Mouse (Mus musculus) c-Kit-negative CD71-positive TER-119-positive erythroid progenitor cells, embryonic 14.5 days (primary cell): Measurements from ENCODE around the gene Luzp1.

Experiments
- DNase-seq: peaks from one replicate; pipeline ENCODE4 v3.0.0-alpha.2; 2013; ENCODE audit warnings: low read depth, low spot score

Gene Luzp1

DNA sequence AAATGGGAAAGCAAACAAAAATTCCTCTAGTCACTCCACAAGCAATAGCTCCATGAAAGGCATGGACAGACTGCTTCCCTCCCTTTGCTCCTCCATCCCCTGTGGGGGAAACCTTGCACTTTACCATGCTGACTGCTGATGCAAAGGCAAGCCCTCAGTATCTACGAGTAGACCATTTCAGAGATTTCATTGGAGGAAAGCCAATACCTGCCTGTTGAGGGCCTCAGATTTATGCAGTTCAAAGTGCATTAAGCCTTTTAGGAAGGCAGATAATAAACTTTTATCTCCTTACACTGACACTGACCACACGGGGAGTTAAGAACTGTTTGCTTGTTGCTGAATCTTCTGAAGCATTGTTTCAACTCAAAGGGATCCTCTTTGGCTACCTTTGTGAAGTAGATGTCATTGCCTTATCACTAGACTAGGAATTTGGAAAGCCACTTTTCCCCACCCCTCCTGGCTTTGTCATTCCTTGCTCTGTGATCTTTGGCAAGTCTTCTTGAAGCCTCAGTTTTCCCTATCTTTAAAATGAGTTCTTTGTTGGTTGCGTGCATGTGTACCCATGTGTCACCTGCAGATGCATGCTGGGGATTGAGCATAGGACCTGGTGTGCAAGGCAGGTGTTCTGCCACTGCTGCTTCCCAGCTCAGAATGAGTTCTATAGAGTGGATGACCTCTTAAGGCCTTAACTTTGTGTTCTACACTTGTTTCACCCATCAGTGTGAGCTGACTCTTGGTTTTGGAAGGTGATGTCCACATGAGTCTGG lies 76.9 kb downstream of the Luzp1 start:
- no peak for DNase-seq

DNA sequence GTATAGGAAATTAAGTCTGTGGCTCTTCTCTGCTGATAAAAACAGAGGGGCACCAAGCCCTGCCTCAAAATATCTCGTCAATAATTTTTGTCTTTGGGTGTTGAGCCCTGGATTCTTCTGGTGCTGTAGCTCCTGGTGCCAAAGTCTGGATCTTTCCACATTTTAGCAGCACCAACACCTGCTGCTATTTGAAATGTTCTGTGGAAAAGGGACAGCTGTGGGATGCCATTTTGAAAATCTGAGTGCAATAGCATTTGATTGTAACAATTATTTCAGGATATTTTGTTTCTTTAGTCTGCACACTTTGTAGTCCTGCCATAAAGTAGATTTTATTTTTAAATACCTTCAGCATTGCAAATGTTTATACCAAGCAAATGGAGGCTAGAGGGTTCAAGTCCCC lies 78.2 kb downstream of the Luzp1 start:
- DNase-seq = no peak

DNA sequence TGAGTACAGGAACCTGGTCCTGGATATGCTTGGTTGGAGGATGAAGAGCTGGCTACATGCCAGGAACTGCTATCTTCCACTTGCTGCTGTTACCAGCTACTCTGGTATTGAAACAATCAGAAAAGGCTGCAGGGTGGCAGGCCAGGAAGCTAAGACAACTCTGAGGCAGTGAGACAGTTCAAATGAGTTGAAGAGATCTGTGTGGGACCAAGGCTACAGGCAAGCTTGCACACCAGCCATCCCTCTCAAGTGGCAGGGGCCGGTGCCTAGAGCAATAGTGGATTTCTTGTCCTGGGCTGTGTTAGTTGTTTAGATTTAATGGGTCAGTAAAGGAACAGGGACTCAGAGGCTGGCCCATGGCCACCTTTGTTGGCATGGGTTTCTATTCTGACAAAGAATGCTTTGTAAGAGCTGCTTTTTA lies 78.8 kb downstream of the Luzp1 start:
- no peak for DNase-seq

DNA sequence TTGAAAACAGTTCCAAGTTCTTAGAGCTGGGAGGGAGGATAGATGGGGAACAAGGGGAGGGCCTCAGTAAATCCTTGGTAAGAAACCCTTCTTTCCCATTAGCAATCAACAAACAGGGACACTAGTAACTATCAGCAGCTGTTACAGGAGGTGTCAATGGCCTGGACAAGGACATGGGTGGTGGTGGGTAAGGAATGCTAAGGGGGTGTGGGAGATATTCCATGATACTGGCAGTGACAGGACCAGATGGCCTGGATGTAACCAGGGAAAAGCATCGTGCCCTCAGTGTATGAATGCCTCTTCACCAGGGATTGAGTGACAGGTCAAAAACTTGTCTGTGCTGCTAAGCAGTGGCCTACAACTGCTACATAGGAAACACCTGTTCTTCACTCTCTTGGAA lies 83.5 kb downstream of the Luzp1 start:
- DNase-seq = no peak

DNA sequence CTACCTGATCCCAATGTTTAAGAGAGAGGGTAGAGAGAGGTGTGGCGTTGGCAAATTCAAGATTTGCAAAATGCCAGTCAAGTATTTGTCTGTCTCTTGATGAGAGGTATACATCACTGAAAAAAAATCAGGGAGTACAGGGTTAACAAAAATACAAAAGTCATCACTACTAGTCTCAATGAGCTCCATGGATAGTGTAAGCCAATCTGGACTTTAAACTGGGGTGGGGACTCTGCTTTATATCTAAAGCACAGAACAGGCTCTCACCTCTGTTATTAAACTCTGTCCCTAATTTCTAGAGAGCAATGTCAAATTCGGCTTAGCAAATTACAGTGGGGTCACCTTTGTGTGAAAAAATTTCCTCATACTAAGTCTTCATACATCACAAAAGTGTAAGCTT lies 88.1 kb downstream of the Luzp1 start:
- no peak for DNase-seq

DNA sequence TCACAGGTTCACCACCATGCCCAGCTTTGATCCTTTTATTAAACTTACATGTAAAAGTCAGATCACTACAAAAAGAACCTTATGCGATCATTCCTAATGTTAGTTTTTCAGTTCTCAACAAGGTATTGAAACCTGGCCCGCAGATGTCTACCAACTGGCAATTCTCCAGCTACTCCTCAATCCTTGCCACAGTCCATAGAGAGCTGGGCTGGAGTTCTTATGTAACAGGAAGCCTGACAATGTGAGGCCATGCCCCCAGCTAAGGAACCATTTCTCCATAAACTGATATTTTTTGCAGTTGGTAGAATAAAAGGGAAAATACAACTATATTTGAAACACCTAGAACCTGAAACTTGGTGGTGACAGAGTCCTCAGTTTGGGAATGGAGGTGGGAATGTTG lies 90.1 kb downstream of the Luzp1 start:
- DNase-seq = no peak

DNA sequence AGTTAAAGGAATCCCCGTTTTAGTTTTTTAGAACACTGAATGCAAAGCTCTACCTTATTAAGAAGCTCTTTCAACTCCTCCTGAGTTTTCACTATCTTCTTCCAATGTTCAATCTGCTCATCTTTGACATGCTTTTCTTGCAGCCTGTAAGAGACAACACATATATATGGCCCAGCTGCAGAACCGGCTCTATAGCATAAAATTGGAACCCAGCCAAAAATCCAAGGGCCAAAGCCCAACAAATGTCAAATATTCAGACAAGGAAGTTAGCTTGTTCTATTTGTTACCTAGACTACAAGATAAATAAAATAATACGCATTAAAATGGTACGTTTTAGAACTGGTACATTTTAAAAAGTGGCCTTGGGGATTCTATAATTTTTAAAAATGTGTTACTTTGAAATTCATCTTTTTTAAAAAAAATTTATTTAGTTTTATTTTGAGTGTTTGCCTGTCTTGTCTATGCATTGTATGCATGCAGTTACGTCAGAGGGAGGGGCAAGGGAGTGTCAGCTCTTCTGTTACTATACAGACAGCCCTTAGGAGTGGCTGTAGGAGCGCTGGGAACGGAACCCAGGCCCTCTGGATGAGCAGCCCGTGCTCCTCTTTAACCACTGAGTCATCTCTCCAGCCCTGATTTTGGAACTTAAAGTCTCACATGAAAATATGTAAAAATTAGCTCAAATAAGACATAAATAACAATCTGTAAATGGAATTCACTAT lies 90.9 kb downstream of the Luzp1 start:
- no peak for DNase-seq

DNA sequence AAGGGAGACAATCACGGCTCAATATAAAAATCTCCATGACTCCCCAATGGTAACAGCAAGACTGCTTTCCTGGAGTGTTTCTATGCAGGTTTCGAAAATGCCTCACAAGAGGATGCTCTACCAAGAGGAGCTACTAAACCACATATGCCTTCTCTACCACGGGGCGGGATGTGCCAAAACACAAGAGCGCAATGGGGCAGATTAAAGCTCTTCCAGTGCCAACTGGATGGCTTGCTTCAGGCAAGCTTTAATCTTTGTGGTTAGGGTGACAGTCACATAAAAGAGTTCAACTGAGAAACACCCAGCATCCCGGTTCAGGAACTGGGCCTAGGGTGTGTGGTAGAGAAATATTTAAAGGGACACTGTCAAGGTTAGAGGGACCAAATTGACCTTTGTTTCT lies 93.2 kb downstream of the Luzp1 start:
- DNase-seq = no peak

DNA sequence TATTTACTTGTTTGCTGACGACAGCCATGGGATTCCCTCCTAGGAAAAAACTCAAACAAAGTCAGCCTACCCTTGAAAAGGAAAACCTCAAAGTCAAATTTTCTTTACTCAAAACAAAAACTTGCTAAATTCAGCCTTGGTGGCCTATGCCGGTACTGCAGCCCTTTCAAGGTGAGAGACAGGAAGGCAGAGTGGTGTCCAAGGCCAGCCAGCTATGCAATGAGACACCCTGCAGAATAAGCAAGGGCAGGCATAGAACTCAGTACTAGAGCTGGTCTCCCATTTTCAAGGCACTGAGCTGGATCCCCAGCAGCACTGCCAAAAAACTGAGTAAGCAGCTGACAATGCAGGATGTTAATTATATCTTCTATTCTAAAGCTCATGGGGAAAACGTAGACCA lies 99.1 kb downstream of the Luzp1 start:
- no peak for DNase-seq

DNA sequence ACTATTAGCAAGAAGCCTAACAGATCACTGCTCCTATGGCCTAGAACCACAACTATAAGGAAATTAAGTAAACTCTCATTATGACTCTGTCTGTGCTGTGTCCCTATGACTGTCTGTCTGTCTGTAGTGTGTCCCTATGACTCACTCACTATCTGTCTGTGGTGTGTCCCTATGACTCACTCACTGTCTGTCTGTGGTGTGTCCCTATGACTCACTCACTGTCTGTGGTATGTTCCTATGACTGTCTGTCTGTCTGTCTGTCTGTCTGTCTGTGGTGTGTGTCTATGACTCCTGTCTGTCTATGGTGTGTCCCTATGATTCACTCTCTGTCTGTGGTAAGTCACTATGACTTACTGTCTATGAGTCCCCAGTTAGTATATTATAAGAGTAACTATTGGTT lies 100.4 kb downstream of the Luzp1 start:
- DNase-seq = no peak

DNA sequence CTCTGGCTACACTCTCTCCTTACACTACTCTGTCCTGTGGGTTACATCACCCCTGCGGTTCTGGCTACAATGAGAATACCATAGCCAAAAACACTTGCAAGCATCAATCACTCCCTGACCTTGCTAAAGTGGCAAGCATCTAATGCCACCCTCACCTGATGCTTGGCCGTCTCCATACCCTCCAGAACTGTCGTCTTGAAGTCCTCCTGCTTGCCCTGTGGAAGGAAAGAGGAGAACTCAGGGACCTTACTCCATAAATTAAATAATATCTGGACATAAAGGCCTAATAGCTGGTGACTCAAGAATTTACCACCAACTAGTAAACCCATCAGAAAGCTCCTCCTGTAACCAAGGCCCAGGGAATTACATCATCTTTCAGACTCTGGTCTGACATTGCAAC lies 112.3 kb downstream of the Luzp1 start:
- no peak for DNase-seq

DNA sequence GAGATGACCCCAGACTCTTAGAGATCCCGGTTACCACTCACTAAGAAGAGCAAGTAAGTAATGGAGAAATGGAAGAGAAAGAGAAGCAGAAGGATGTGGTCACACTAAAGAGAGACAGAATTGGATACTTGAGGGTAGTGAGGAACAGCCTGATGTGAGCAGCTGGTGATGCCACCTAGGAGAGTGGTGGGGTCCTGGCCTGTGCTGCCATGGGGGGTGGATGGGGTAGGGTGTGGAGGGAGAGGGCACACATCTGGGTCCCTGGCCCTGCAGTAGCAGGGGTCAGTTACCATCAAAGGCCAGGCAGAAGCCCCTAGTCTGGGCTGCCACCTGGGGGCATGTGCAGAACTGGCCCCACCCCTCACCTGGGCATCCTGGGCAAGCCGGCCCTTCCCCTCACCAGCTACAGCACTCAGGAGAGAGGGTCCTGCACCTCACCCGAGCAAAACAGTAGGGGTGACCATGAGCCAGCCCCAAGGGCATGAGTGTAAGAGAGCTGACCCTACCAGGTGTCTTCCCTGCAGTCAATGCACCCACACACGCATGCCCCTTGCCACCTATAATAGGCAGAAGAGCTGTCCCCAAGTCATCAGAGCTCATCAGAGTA lies 117.8 kb downstream of the Luzp1 start:
- DNase-seq = no peak

DNA sequence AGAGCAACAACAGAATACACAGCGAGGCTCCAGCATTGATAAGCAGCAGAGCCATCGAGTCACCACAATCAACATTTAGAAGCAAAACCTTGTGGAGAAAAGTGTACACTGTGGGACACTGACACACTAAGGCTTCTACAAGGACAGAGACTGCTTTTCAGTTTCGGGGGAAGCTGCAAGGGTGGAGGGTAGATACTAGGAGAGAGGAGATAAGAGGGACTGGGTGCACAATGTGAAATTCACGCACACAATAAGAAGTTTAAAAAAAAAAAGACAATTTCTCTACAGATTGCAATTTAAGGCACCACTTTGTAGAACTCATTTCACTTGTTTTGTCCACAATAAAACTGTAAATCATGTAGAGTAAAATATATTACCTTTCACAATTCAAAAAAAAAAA lies 118.4 kb downstream of the Luzp1 start:
- no peak for DNase-seq

DNA sequence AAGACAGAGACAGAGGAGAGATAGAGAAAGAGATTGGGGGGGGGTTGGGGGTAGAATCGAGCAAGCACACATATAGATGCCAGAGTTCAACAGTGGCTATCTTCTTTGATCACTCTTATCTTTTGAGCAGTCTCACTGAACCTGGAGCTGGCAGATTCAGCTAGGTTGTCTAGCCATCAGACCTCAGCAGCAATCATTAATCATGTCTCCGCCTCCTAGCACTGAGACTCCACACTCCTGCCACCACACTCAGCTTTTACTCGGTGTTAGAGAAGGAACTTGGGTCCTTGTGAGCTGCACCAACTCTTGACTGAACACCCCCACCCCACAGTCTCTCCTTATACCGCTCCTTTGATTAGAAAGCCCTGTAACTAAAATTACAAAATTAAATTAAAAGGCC lies 122.5 kb downstream of the Luzp1 start:
- no peak for DNase-seq

DNA sequence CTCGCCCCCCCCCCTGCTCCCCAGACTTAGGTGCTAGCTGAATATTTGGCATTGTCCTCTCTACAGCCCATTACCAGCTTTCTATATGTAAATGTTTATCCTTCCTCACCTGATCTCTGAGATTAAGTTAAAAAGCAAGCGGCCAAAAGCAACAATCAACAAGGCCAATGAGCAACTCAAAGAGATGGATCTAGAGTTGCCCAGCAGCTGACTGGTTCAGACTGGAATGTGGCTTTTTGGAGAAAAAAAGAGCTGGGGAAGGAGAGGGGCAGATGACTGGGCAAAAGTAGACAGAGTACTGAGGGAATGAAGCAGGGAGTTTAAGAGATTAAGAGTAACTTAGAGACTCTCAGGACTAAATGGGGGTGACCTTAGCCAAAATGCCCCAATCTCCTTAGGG lies 124.4 kb downstream of the Luzp1 start:
- DNase-seq = no peak

DNA sequence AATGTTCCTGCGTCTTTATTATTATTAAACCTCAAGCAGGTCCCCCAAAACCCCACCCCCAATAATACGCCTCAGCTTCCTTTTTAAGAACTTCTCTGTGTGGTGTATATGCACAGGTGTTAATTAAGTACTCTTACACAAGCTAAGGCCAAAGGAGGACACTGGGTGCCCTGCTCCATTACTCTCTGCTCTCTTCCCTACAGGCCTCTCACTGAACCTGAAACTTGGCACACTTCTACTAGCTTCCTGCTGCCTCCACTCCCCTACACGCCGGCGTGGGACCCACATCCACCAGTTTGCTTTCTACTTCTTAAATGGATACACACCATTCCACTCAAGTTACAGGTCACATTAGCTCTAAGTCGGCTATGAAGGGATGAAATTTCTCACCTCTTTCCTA lies 125.7 kb downstream of the Luzp1 start:
- no peak for DNase-seq

DNA sequence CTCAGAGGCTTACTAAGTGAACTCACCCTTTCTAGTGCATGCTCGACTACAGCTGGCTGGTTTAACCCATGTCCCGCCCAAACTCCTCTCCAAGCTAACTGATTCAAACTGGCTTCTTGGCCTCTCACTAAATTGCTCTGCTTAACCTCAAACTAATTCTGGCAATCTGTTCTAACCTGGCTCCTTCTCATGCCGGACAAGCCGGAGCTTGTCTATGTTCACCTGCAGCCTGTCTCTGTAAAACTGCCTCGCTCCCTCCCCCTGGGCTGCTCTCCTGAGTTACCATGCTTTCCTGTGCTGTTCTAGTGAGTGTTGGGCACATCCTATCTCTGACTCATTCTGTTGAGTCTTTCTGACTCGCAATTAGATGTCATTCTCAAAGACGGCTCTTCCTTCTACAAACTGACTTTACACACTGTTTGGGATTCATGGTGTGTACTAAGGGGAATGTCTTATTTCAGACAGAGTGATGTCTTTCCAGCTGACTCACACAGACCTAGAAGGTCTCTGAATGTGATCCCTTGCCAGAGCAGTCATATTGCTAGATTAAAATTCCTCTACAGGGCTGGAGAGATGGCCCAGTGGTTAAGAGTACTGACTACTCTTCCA lies 128.8 kb downstream of the Luzp1 start:
- no peak for DNase-seq

DNA sequence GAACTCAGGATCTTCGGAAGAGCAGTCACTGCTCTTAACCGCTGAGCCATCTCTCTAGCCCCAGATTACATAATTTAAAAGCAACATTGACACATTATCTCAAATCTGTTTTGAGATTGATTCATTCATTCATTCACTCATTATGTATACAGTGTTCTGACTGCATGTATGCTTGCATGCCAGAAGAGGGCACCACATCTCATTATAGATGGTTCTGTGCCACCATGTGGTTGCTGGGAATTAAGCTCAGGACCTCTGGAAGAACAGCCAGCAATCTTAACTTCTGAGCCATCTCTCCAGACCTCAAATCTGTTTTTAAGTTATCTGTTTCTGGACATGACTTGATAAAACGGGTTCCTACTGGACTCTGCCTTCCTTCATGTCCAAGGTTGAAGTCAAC lies 130.3 kb downstream of the Luzp1 start:
- no peak for DNase-seq

DNA sequence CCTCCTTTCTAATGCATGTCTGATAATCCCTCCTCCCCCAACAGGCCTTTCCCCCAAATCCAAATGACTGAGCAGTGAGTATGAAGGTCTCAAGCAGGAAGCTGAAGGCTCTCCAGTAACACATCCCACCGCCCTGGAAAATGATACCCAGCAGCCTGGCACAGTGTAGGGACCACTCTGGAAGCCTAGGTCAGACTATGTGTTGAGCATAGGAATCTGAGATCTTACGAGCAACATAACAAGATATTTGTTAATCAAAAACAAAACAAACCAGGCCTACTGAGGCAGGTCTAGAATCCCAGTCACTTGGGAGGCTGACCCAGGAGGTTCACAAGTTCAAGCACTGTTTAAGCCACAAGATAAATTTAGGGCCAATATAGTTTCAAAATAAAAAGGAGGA lies 131.0 kb downstream of the Luzp1 start:
- no peak for DNase-seq

DNA sequence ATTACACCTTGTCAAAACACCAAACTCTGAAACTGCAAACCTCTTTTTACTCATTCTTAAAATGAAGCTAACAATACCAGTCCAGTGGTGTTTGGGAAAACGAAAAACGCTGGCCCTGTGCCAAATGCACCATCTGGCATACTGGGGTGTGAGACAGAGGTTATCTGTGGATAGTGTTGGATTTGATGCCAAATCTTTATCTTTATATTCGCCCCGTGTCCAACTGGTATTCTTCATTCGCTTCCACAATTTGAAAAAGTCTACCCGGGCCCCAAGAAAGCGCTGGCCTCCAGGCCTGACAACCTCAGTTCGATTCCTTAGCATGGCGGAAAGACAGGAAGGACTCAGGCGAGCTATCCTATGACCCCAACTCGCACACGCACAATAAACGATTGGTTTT lies 131.9 kb downstream of the Luzp1 start:
- DNase-seq = peak; percentile 24

DNA sequence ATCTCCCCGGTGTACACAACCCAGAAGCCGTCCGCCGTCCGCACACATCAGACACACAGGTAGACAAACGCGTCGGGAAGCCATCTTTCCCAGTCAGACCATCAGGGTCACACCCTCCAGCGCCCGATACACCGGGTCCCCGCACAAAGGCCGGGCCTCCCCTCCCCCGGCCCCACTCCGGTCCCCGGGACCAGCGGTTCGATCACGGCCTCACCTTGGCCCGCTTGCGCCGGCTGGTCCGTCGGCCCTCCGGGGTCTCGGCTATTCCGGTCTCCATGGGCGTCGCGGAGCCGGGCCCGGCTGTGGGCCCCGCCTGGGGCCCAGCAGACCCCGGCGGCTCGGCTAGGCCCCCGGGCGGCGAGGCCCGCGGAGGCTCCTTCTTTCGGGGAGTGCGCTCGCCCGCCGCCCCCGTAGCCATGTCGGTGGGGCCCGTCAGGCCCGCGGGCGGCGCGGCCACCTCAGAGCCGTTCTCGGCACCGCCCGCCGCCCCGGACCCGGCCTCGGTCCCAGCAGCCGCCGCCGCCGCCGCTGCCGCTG lies 132.5 kb downstream of the Luzp1 start:
- DNase-seq = peak; percentile 47

DNA sequence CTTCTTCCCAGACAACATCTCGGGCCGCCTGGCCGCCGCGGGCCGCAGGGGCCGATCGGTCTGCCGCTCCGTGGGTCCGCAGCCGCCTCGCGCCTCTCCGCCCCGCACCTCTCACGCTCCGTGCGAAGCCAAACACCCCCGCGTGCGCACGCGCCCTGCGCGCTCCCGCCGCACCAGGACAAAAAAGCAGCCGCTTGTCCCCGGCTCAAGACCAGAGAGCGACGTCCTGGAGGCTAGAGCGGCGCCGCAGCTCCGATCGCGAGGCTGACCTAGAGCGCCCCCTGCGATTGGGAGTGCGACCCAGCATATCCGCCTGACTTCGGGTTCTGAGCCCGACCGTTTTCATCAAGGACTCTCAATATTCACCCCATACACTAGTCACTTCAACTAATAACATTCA lies 133.0 kb downstream of the Luzp1 start, which contains the start of gene Kdm1a:
Gene Kdm1a, minus strand, starts transcription at position 156 of the 400 bp plus-strand sequence.
- peak; percentile 84 for DNase-seq
